16 mouse cellular contexts compared by ENCODE assay signal in the genomic region with DNA sequence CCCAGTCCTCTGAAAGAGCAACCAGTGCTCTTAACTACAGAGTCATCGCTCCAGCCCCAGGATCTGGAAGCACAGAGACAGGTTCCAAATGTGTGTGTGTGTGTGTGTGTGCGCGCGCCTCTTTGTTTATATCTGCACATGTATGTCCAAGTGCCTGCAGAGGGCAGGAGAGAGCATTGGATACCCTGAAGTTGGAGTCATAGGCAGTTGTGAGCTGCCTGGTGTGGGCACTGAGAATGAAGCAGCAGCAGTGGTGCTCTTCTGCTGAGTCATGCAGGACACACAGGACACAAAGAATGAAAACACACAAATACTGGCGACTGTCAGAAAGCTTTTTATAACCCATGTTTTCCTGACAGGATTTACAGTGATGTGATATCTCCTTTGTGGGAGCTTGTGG. TPM values are rescaled to one million over a fixed set of nuclear protein-coding genes. Genes with fewer than 3 reads are reported as not detected.
DNase-seq lines count a peak whose midpoint lies in the region; ATAC-seq and TF ChIP-seq lines count a peak whose summit lies in the region.
"Had no signal": no experiment of that assay in that cellular context is flagged by ENCODE, and none has a peak within 500 bp of the region (broad histone marks: within the 10 kb centered on the region; RNA-seq: fewer than 3 reads in every experiment).

No protein-coding gene starts in this region.

- WGBS in kidney, adult 2 months = 93% methylated on average over 5 of the region's 5 CpGs
- 97% methylated on average over 5 of the region's 5 CpGs for WGBS in midbrain, postnatal 0 days
- 98% methylated on average over 5 of the region's 5 CpGs for WGBS in midbrain, embryonic 15.5 days

- H3K9ac ChIP-seq in midbrain, postnatal 0 days (replicated peaks; ENCODE audit: low read length, poor library complexity, severe bottlenecking) = no peak overlapping the region
- no peak overlapping the region for H3K9ac ChIP-seq in midbrain, embryonic 15.5 days
- H3K9ac ChIP-seq in MEL (ENCODE audit: control insufficient read depth, low read depth, low read length, poor library complexity, severe bottlenecking) = no peak overlapping the region
- H3K9ac ChIP-seq: forebrain, embryonic 13.5 days; hindbrain, embryonic 15.5 days; neural tube, embryonic 15.5 days had no signal

- no peak for DNase-seq in kidney, adult 2 months
- DNase-seq in kidney, postnatal 14 days = no peak
- DNase-seq in midbrain, postnatal 0 days (ENCODE audit: low spot score) = no peak
- peak; percentile 32 for DNase-seq in MEL (ENCODE audit: low read depth, low spot score)
- no peak for DNase-seq in spleen, postnatal 36 days (ENCODE audit: low spot score in 2 of 2)
- DNase-seq: adrenal gland, postnatal 25 days; cerebellum, adult 9-10 months; heart, postnatal 14 days; spleen, adult 18-20 months had no signal

- peaks cover 64% of the 10 kb centered on the region for H3K79me2 ChIP-seq in MEL (ENCODE audit: control insufficient read depth, insufficient read depth, low read length, poor library complexity)

- H3K27ac ChIP-seq in kidney, adult 2 months (ENCODE audit: insufficient read depth, low read depth, low read length) = no peak overlapping the region
- no peak overlapping the region for H3K27ac ChIP-seq in midbrain, postnatal 0 days (ENCODE audit: low read depth, low read length)
- H3K27ac ChIP-seq in midbrain, embryonic 15.5 days = no peak overlapping the region
- H3K27ac ChIP-seq in MEL (ENCODE audit: control insufficient read depth, low read depth, low read length) = no peak overlapping the region
- H3K27ac ChIP-seq: forebrain, embryonic 13.5 days; hindbrain, embryonic 15.5 days; neural tube, embryonic 15.5 days had no signal

- H3K4me2 ChIP-seq in midbrain, postnatal 0 days (ENCODE audit: low read depth, low read length, poor library complexity, severe bottlenecking) = no peak overlapping the region
- H3K4me2 ChIP-seq in midbrain, embryonic 15.5 days = no peak overlapping the region
- H3K4me2 ChIP-seq: forebrain, embryonic 13.5 days; hindbrain, embryonic 15.5 days; neural tube, embryonic 15.5 days had no signal

- H3K36me3 ChIP-seq in kidney, adult 2 months (ENCODE audit: control insufficient read depth, insufficient read depth, low read length) = no peaks in the 10 kb centered on the region; the same call in 1 of the 2 replicates
- H3K36me3 ChIP-seq in midbrain, postnatal 0 days (ENCODE audit: insufficient read depth, low read length) = no peaks in the 10 kb centered on the region; the same call in 1 of the 2 replicates
- no peaks in the 10 kb centered on the region; the same call in 1 of the 2 replicates for H3K36me3 ChIP-seq in midbrain, embryonic 15.5 days (replicated peaks)
- H3K36me3 ChIP-seq in MEL (ENCODE audit: control insufficient read depth in 1 of 2, insufficient read depth in 2 of 2, low read length in 2 of 2) = peaks cover 9 to 18% of the 10 kb centered on the region in 2 experiments

- no peaks in the 10 kb centered on the region for H3K27me3 ChIP-seq in kidney, adult 2 months (replicated peaks; ENCODE audit: control insufficient read depth, insufficient read depth, low read length)
- no peaks in the 10 kb centered on the region for H3K27me3 ChIP-seq in midbrain, postnatal 0 days (ENCODE audit: insufficient read depth, low read length)
- no peaks in the 10 kb centered on the region for H3K27me3 ChIP-seq in midbrain, embryonic 15.5 days (replicated peaks)
- H3K27me3 ChIP-seq in MEL (ENCODE audit: control insufficient read depth in 1 of 2, insufficient read depth in 2 of 2, low read length in 2 of 2) = no peaks in the 10 kb centered on the region
- H3K27me3 ChIP-seq: CH12.LX; forebrain, embryonic 13.5 days; hindbrain, embryonic 15.5 days; neural tube, embryonic 15.5 days had no signal

- no peak for ATAC-seq in midbrain, postnatal 0 days (ENCODE audit: low FRiP score)
- no peak for ATAC-seq in midbrain, embryonic 15.5 days (replicated peaks)
- no peak for ATAC-seq in erythroblast, adult 5-6 weeks (replicated peaks; ENCODE audit: low FRiP score, poor library complexity, severe bottlenecking)
- ATAC-seq: forebrain, embryonic 13.5 days had no signal

- no peak for TF ChIP-seq RAD21 in MEL (IDR thresholded peaks at IDR 0.05; ENCODE audit: low read depth, low read length)

- 0 out of 2 replicates have a peak, but pooled peaks have one; percentile 1 for TF ChIP-seq CTCF in kidney, adult 2 months (conservative IDR thresholded peaks at IDR 0.05; ENCODE audit: insufficient read depth, insufficient read length, low read depth, low read length)
- TF ChIP-seq CTCF in midbrain, postnatal 0 days (IDR thresholded peaks at IDR 0.05) = peak; percentile 33
- TF ChIP-seq CTCF in MEL (IDR thresholded peaks at IDR 0.05 in 2 of 3, conservative IDR thresholded peaks at IDR 0.05 in 1 of 3; ENCODE audit: control insufficient read depth in 1 of 3, insufficient read depth in 1 of 3, low read depth in 2 of 3, low read length in 3 of 3, poor library complexity in 1 of 3, severe bottlenecking in 1 of 3) = peak; percentile 12 to 26 (median 14); a peak in 1 of 6 replicates

- TF ChIP-seq POLR2A in kidney, adult 2 months (IDR thresholded peaks at IDR 0.05; ENCODE audit: low read depth, low read length) = no peak
- no peak for TF ChIP-seq POLR2A in MEL (IDR thresholded peaks at IDR 0.05; ENCODE audit: control insufficient read depth in 1 of 2, insufficient read depth in 1 of 2, low read depth in 1 of 2, low read length in 2 of 2, poor library complexity in 1 of 2)

- H3K4me1 ChIP-seq in kidney, adult 2 months (ENCODE audit: control insufficient read depth, insufficient read depth, low read length) = peaks cover 3% of the 10 kb centered on the region; the same call in 1 of the 2 replicates
- peaks cover 10% of the 10 kb centered on the region for H3K4me1 ChIP-seq in midbrain, postnatal 0 days (ENCODE audit: insufficient read depth, low read length)
- peaks cover 42% of the 10 kb centered on the region for H3K4me1 ChIP-seq in midbrain, embryonic 15.5 days
- peaks cover 7 to 10% of the 10 kb centered on the region in 2 experiments for H3K4me1 ChIP-seq in MEL (ENCODE audit: control insufficient read depth in 1 of 2, insufficient read depth in 2 of 2, low read length in 2 of 2)

- TF ChIP-seq EP300 in MEL (IDR thresholded peaks at IDR 0.05; ENCODE audit: low read depth in 1 of 2, low read length in 2 of 2) = no peak

- H3K9me3 ChIP-seq in midbrain, postnatal 0 days (ENCODE audit: low read length) = no peaks in the 10 kb centered on the region
- no peaks in the 10 kb centered on the region for H3K9me3 ChIP-seq in midbrain, embryonic 15.5 days
- no peaks in the 10 kb centered on the region for H3K9me3 ChIP-seq in MEL (replicated peaks; ENCODE audit: insufficient read depth, low read length)
- H3K9me3 ChIP-seq: forebrain, embryonic 13.5 days; hindbrain, embryonic 15.5 days; neural tube, embryonic 15.5 days had no signal

- no peak overlapping the region for H3K4me3 ChIP-seq in kidney, adult 2 months (ENCODE audit: insufficient read depth, low read depth, low read length)
- H3K4me3 ChIP-seq in midbrain, postnatal 0 days (ENCODE audit: low read depth, low read length) = no peak overlapping the region
- no peak overlapping the region for H3K4me3 ChIP-seq in midbrain, embryonic 15.5 days
- no peak overlapping the region for H3K4me3 ChIP-seq in MEL (ENCODE audit: control insufficient read depth in 1 of 2, insufficient read depth in 1 of 2, low read depth in 2 of 2, low read length in 2 of 2)
- H3K4me3 ChIP-seq: forebrain, embryonic 13.5 days; hindbrain, embryonic 15.5 days; neural tube, embryonic 15.5 days had no signal

RNA-seq across cellular contexts. Expression of a gene that starts 4.8 kb away (rescaled TPM):
- polyA plus RNA-seq in kidney, adult 2 months (2012; rRNA removed) = 32.0 and 36.0 TPM in 2 replicates
- 25.4 and 27.2 TPM in 2 replicates for total RNA-seq in midbrain, postnatal 0 days (2014; rRNA removed)
- 72.1 and 77.1 TPM in 2 replicates for polyA plus RNA-seq in midbrain, postnatal 0 days (2015; fragmentation: Nextera tagmentation; extraction: Ambion mirVana)
- polyA plus RNA-seq in midbrain, embryonic 15.5 days (2015; fragmentation: Nextera tagmentation; extraction: Ambion mirVana) = 96.4 and 99.7 TPM in 2 replicates
- 34.4 and 36.8 TPM in 2 replicates for total RNA-seq in MEL (2012; rRNA removed)
- polyA plus RNA-seq in MEL (2012; ENCODE audit: insufficient read depth in 1 of 2, insufficient read length in 2 of 2, low read depth in 1 of 2, low replicate concordance in 2 of 2, missing spikeins in 1 of 2) = 10 to 100 TPM in 1 of 2 experiments, not detected in 1; 68.8 TPM
- total RNA-seq in erythroblast, adult 5-6 weeks (2015; ENCODE audit: low replicate concordance) = 0.96 and 11.1 TPM in 2 replicates
- total RNA-seq in erythroblast, adult 5-6 weeks (2017; ENCODE audit: low replicate concordance) = 4.0 and 13.0 TPM in 2 replicates

RNA-seq across cellular contexts. Expression of a gene that starts 5.3 kb away (rescaled TPM):
- polyA plus RNA-seq in kidney, adult 2 months (2012; rRNA removed) = 29.6 and 35.2 TPM in 2 replicates
- total RNA-seq in midbrain, postnatal 0 days (2014; rRNA removed) = 79.2 and 102 TPM in 2 replicates
- polyA plus RNA-seq in midbrain, postnatal 0 days (2015; fragmentation: Nextera tagmentation; extraction: Ambion mirVana) = 44.3 and 48.8 TPM in 2 replicates
- 96.4 and 103 TPM in 2 replicates for polyA plus RNA-seq in midbrain, embryonic 15.5 days (2015; fragmentation: Nextera tagmentation; extraction: Ambion mirVana)
- total RNA-seq in MEL (2012; rRNA removed) = 22.5 and 30.7 TPM in 2 replicates
- 10 to 100 TPM in 1 of 2 experiments, not detected in 1; 28.0 TPM for polyA plus RNA-seq in MEL (2012; ENCODE audit: insufficient read depth in 1 of 2, insufficient read length in 2 of 2, low read depth in 1 of 2, low replicate concordance in 2 of 2, missing spikeins in 1 of 2)
- 0.77 and 2.3 TPM in 2 replicates for total RNA-seq in erythroblast, adult 5-6 weeks (2015; ENCODE audit: low replicate concordance)
- 10.5 and 11.0 TPM in 2 replicates for total RNA-seq in erythroblast, adult 5-6 weeks (2017; ENCODE audit: low replicate concordance)

RNA-seq across cellular contexts. Expression of a gene that starts 9.9 kb away (rescaled TPM):
- 35.1 and 53.7 TPM in 2 replicates for polyA plus RNA-seq in kidney, adult 2 months (2012; rRNA removed)
- total RNA-seq in midbrain, postnatal 0 days (2014; rRNA removed) = 36.4 and 44.8 TPM in 2 replicates
- 30.3 and 32.4 TPM in 2 replicates for polyA plus RNA-seq in midbrain, postnatal 0 days (2015; fragmentation: Nextera tagmentation; extraction: Ambion mirVana)
- polyA plus RNA-seq in midbrain, embryonic 15.5 days (2015; fragmentation: Nextera tagmentation; extraction: Ambion mirVana) = 66.3 and 71.4 TPM in 2 replicates
- 13.4 and 18.7 TPM in 2 replicates for total RNA-seq in MEL (2012; rRNA removed)
- 10 to 100 TPM in 1 of 2 experiments, not detected in 1; 27.4 TPM for polyA plus RNA-seq in MEL (2012; ENCODE audit: insufficient read depth in 1 of 2, insufficient read length in 2 of 2, low read depth in 1 of 2, low replicate concordance in 2 of 2, missing spikeins in 1 of 2)
- 8.8 and 11.5 TPM in 2 replicates for total RNA-seq in erythroblast, adult 5-6 weeks (2015; ENCODE audit: low replicate concordance)
- total RNA-seq in erythroblast, adult 5-6 weeks (2017; ENCODE audit: low replicate concordance) = 2.5 and 3.8 TPM in 2 replicates

RNA-seq across cellular contexts. Expression of a gene that starts 50.5 kb away (rescaled TPM):
- polyA plus RNA-seq in kidney, adult 2 months (2012; rRNA removed) = 30.2 and 30.9 TPM in 2 replicates
- 46.6 and 59.4 TPM in 2 replicates for total RNA-seq in midbrain, postnatal 0 days (2014; rRNA removed)
- polyA plus RNA-seq in midbrain, postnatal 0 days (2015; fragmentation: Nextera tagmentation; extraction: Ambion mirVana) = 26.5 and 27.4 TPM in 2 replicates
- 44.1 and 50.0 TPM in 2 replicates for polyA plus RNA-seq in midbrain, embryonic 15.5 days (2015; fragmentation: Nextera tagmentation; extraction: Ambion mirVana)
- 54.2 and 54.7 TPM in 2 replicates for total RNA-seq in MEL (2012; rRNA removed)
- polyA plus RNA-seq in MEL (2012; ENCODE audit: insufficient read depth in 1 of 2, insufficient read length in 2 of 2, low read depth in 1 of 2, low replicate concordance in 2 of 2, missing spikeins in 1 of 2) = 10 to 100 TPM in 1 of 2 experiments, not detected in 1; 87.0 TPM
- 7.7 and 17.5 TPM in 2 replicates for total RNA-seq in erythroblast, adult 5-6 weeks (2015; ENCODE audit: low replicate concordance)
- 19.9 and 23.7 TPM in 2 replicates for total RNA-seq in erythroblast, adult 5-6 weeks (2017; ENCODE audit: low replicate concordance)

RNA-seq across cellular contexts. Expression of a gene that starts 55.7 kb away (rescaled TPM):
- polyA plus RNA-seq in kidney, adult 2 months (2012; rRNA removed) = 0.46 and 2.4 TPM in 2 replicates
- 1,320 and 1,471 TPM in 2 replicates for total RNA-seq in midbrain, postnatal 0 days (2014; rRNA removed)
- 1,883 and 2,098 TPM in 2 replicates for polyA plus RNA-seq in midbrain, postnatal 0 days (2015; fragmentation: Nextera tagmentation; extraction: Ambion mirVana)
- polyA plus RNA-seq in midbrain, embryonic 15.5 days (2015; fragmentation: Nextera tagmentation; extraction: Ambion mirVana) = 1,443 and 1,470 TPM in 2 replicates
- total RNA-seq in MEL (2012; rRNA removed) = not detected in 2 replicates
- polyA plus RNA-seq in MEL (2012; ENCODE audit: insufficient read depth in 1 of 2, insufficient read length in 2 of 2, low read depth in 1 of 2, low replicate concordance in 2 of 2, missing spikeins in 1 of 2) = not detected
- total RNA-seq in erythroblast, adult 5-6 weeks (2015; ENCODE audit: low replicate concordance) = not detected in 2 replicates
- not detected in 2 replicates for total RNA-seq in erythroblast, adult 5-6 weeks (2017; ENCODE audit: low replicate concordance)
- total RNA-seq: CH12.LX had no signal
- polyA plus RNA-seq: testis, adult 2 months had no signal
